Mouse (Mus musculus) hindbrain, postnatal 0 days (tissue): ENCODE measurements at regions not wholly inside any gene's neighbourhood (a gene's known extent, or its start where the extent isn't known, plus 50 kb on each side); places are given as distances from the start of the nearest gene placed in this dataset.
"Not testable (repeated sequence)": the region's sequence is repeated elsewhere in the genome, so short reads cannot be mapped to it uniquely, and the experiment has no call there.

Experiments used
- ATAC-seq: fragments of 200-750 bp; cut with Nextera tagmentation; 2 replicates; pipeline ENCODE4 v1.8.0; 2017; ENCODE audit warnings: mild to moderate bottlenecking, moderate TSS enrichment, moderate library complexity
- DNase-seq: peaks from one replicate; pipeline ENCODE4 v3.0.0-alpha.2; 2015; ENCODE audit warnings: low spot score
- H3K27ac ChIP-seq: fragments of 300-500 bp; sonication (generic); 2 replicates; pipeline ENCODE4 v1.5.1; 2014; ENCODE audit warnings: mild to moderate bottlenecking
- H3K27me3 ChIP-seq: fragments of 300-500 bp; sonication (generic); 2 replicates; pipeline ENCODE4 v1.6.1; 2014; ENCODE audit warnings: low read length, mixed read lengths; ENCODE audit not compliant: insufficient read depth
- H3K36me3 ChIP-seq: fragments of 300-500 bp; sonication (generic); 2 replicates; pipeline ENCODE4 v1.6.1; 2014; ENCODE audit warnings: low read length, mixed read lengths; ENCODE audit not compliant: insufficient read depth
- H3K4me1 ChIP-seq: fragments of 300-500 bp; sonication (generic); 2 replicates; pipeline ENCODE4 v1.6.1; 2014; ENCODE audit warnings: antibody characterized with exemption, low read length, mixed read lengths; ENCODE audit not compliant: insufficient read depth
- H3K4me2 ChIP-seq: fragments of 300-500 bp; sonication (generic); 2 replicates; pipeline ENCODE4 v1.6.1; 2014; ENCODE audit warnings: low read depth, mild to moderate bottlenecking, low read length, moderate library complexity, mixed read lengths
- H3K4me3 ChIP-seq: fragments of 300-500 bp; sonication (generic); 2 replicates; pipeline ENCODE4 v1.5.1; 2014; ENCODE audit warnings: low read length
- H3K9ac ChIP-seq: fragments of 300-500 bp; sonication (generic); replicated peaks from 2 replicates; pipeline ENCODE4 v1.6.1; 2014; ENCODE audit warnings: mild to moderate bottlenecking, low read length, moderate library complexity, mixed read lengths
- H3K9me3 ChIP-seq: fragments of 300-500 bp; sonication (generic); 2 replicates; pipeline ENCODE4 v1.6.1; 2016; ENCODE audit warnings: low read length, mixed read lengths
- CTCF ChIP-seq: IDR thresholded peaks from 2 replicates; pipeline ENCODE4 v1.5.1; 2016; ENCODE audit warnings: antibody characterized with exemption, control low read depth, low read depth
- WGBS: fragments of 180-500 bp; shearing (Covaris S2); extraction: QIAGEN DNeasy Blood & Tissue Kit; methylation state at CpG from one replicate; pipeline ENCODE4 v1.1.7; 2014; 5-methylcytosine and 5-hydroxymethylcytosine counted together

DNA sequence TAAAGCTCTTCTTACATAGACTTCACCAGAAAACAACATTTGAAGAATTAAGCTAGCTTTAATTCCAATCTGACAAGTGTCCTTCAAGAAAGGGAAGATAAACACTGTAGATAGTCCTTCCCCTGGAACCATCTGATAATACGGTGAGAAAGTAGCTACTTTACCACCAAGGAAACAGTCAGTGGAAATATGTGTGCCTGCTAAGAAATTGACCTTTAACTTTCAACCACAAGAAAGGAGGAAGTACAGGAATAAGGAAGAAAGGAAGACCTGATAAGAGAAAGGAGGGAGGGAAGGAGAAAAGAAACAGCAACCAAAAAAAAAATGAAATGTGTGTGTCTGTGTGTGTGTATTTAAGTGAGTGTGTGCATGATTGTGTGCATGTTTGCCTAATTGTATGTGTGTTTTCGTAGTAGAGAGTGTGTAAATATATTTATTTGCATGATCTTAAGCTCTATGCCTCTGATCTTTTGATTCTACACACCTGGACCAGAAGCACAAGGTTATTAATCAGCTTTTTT, 831.3 kb downstream of the Pla2g4a start:
- H3K4me3 ChIP-seq: no peak overlapping the region
- H3K4me1 ChIP-seq: no peaks in the 10 kb centered on the region
- no peak overlapping the region for H3K27ac ChIP-seq
- DNase-seq (no peak), ATAC-seq (no peak)
- H3K9ac ChIP-seq: no peak overlapping the region
- no peaks in the 10 kb centered on the region for H3K36me3 ChIP-seq
- H3K9me3 ChIP-seq: no peaks in the 10 kb centered on the region
- WGBS: 79% methylated on average over 2 of the region's 2 CpGs
- no peak for TF ChIP-seq CTCF
- no peaks in the 10 kb centered on the region for H3K27me3 ChIP-seq
- no peak overlapping the region for H3K4me2 ChIP-seq

DNA sequence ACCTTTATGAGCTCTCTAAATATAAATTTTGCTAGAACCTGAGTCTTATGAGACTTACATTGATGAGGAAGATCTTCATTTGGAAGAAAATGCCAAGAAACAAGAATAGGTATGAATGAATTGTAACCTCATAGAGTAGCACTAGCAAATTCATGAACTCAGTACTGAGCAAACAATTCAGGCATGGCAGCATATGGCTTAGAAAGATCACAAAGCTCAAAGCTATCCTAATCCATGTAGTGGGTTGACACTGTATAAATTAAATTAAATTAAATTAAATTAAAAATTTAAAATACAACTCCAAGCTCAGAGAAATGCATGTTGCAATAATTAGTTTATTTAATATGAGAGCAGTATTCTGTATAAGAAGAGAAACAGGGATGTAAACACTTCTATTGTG, 832.0 kb downstream of the Pla2g4a start:
- DNase-seq (no peak), ATAC-seq (no peak)
- no peak for TF ChIP-seq CTCF

DNA sequence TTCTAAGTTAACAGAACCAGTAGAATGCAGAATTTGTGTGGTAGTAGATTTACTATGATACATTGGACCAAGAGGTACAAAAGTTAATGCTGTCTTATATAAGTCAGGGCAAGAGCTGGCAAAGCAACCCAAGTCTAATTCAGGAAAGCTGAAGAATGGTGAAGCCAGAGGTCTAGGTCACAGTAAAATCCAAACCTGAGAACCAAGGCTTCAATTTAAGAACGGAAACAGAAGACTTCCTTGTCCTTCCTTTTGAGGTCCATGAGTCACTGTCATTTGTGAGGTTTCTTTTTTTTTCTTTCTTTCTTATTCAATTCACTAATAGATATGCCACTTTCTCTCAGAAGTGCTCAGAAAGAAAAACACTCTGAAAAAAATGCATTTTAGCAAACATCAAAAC, 833.4 kb downstream of the Pla2g4a start:
- no peak for ATAC-seq
- TF ChIP-seq CTCF: no peak

More for the DNA sequence above, 832.0 kb downstream of the Pla2g4a start:
- no peak overlapping the region for H3K27ac ChIP-seq
- H3K4me3 ChIP-seq: no peak overlapping the region
- no peaks in the 10 kb centered on the region for H3K4me1 ChIP-seq
- no peak overlapping the region for H3K9ac ChIP-seq
- no peak overlapping the region for H3K4me2 ChIP-seq
- H3K36me3 ChIP-seq: no peaks in the 10 kb centered on the region
- no peaks in the 10 kb centered on the region for H3K9me3 ChIP-seq
- no peaks in the 10 kb centered on the region for H3K27me3 ChIP-seq

DNA sequence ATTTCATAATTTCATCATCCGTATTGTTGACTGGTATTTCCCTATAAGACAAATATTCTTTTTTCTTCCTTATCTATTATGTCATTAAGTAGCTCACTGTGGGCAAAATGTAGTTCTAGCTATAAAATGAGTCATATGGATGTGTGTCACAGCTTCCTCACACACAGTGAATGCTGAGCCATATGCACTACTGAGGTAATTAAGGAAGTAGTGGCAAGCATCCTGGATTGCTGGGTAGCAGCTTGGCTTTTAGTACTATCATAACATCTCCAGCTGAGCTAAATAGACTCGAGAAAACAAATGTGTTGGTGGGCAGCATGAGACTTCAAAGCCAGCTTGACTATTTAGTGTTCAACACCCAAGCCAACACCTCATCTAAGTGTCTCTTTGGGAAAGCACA, 857.7 kb downstream of the Pla2g4a start:
- 72% methylated on average over 2 of the region's 2 CpGs for WGBS
- Histone ChIP-seq H3K9me3 (no peaks in the 10 kb centered on the region), H3K27me3 (no peaks in the 10 kb centered on the region), H3K4me3 (no peak overlapping the region), H3K36me3 (no peaks in the 10 kb centered on the region), H3K9ac (no peak overlapping the region), H3K27ac (no peak overlapping the region), H3K4me2 (no peak overlapping the region), H3K4me1 (no peaks in the 10 kb centered on the region)
- ATAC-seq: no peak
- DNase-seq: no peak
- TF ChIP-seq CTCF: no peak

More for the DNA sequence above, 833.4 kb downstream of the Pla2g4a start:
- Histone ChIP-seq H3K27ac (no peak overlapping the region), H3K4me2 (no peak overlapping the region), H3K27me3 (no peaks in the 10 kb centered on the region), H3K9me3 (no peaks in the 10 kb centered on the region), H3K9ac (no peak overlapping the region), H3K4me1 (no peaks in the 10 kb centered on the region), H3K4me3 (no peak overlapping the region), H3K36me3 (no peaks in the 10 kb centered on the region)
- DNase-seq: no peak
- WGBS: 77% methylated on average over 1 of the region's 1 CpGs

DNA sequence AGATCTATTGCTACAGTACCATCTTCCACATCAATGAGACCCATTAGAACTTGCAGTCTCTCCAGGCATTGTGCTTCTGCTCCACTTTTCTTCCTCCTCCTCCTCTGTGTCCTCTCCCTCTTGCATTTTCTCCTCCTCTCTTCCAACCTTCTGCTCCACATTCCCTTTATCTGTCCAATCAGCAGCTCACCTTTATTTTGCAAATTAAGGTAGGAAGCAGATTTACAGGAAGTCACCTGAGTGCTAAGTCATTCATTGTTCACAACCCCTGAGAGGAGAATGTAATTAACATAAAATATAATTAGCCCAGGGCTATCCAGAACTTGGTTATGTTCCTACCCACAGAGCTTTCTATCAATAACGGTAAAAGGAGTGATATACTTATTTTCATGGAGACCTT, 863.7 kb downstream of the Pla2g4a start:
- H3K27ac ChIP-seq: no peak overlapping the region
- TF ChIP-seq CTCF: no peak

DNA sequence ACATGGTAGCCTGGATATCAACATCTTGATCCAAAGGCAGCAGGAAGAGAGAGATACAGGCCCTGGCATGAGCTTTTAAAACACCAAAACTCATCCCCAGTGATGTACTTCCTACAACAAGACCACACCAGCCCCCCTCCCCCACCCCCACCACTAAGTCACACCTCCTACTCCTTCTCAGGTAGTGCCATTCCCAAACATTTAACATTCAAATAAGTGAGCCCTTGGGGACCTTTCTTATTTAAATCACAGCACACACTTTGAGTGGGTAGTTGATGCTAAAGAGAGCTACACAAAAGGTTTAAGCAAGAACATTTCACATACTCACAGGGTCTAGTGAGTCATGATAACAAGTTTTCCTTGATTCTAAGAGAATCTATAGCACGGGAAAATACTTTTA, 886.4 kb downstream of the Pla2g4a start:
- H3K4me2 ChIP-seq: no peak overlapping the region
- no peak for TF ChIP-seq CTCF
- H3K4me1 ChIP-seq: no peaks in the 10 kb centered on the region
- no peaks in the 10 kb centered on the region for H3K9me3 ChIP-seq
- no peak overlapping the region for H3K4me3 ChIP-seq
- no peaks in the 10 kb centered on the region for H3K27me3 ChIP-seq
- no peak for ATAC-seq
- no peak overlapping the region for H3K9ac ChIP-seq
- no peak overlapping the region for H3K27ac ChIP-seq
- 74% methylated on average over 1 of the region's 1 CpGs for WGBS
- no peaks in the 10 kb centered on the region for H3K36me3 ChIP-seq
- no peak for DNase-seq

More for the DNA sequence above, 863.7 kb downstream of the Pla2g4a start:
- DNase-seq (no peak), ATAC-seq (no peak)
- no peaks in the 10 kb centered on the region for H3K27me3 ChIP-seq
- H3K9ac ChIP-seq: no peak overlapping the region
- no peaks in the 10 kb centered on the region for H3K36me3 ChIP-seq
- H3K9me3 ChIP-seq: no peaks in the 10 kb centered on the region
- no peaks in the 10 kb centered on the region for H3K4me1 ChIP-seq
- no peak overlapping the region for H3K4me3 ChIP-seq
- 77% methylated on average over 1 of the region's 1 CpGs for WGBS
- no peak overlapping the region for H3K4me2 ChIP-seq

DNA sequence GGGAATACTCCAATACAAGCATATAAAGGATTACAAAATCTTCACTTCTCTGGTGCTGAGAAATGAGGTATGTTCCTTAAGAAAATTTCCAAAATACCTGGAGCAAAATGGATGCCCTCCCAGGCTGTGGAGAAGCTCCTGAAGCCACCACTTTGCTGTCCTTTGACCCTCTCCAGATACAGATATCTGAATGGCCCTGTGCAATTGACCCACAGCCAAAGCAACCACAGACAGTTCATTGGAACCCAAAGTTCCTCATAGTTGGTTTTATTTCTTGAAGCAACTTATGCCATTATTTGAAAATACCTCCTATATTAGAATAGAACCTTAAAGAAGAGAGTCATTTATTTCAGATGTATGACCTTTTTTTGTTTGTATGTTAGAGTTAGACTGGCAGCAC, 891.5 kb downstream of the Pla2g4a start:
- H3K4me2 ChIP-seq: no peak overlapping the region
- H3K27ac ChIP-seq: no peak overlapping the region
- no peaks in the 10 kb centered on the region for H3K4me1 ChIP-seq
- no peak overlapping the region for H3K9ac ChIP-seq
- ATAC-seq (no peak), DNase-seq (no peak)
- H3K9me3 ChIP-seq: no peaks in the 10 kb centered on the region
- no peaks in the 10 kb centered on the region for H3K36me3 ChIP-seq
- H3K4me3 ChIP-seq: no peak overlapping the region
- no peaks in the 10 kb centered on the region for H3K27me3 ChIP-seq
- TF ChIP-seq CTCF: no peak

DNA sequence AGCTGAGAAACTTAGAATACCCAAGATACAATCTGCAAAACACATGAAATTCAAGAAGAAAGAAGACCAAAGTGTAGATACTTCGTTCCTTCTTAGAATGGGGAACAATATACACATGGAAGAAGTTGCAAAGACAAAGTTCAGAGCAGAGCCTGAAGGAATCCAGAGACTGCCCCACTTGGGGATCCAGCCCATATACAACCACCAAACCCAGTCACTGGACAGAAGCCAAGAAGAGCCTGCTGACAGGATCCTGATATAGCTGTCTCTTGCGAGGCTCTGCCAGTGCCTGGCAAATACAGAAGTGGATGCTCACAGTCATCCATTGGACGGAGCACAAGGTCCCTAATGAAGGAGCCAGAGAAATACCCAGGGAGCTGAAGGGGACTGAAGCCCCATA, 898.1 kb downstream of the Pla2g4a start:
- H3K4me1 ChIP-seq, H3K27me3 ChIP-seq, ATAC-seq, H3K4me3 ChIP-seq, H3K36me3 ChIP-seq, H3K9me3 ChIP-seq, H3K27ac ChIP-seq, H3K4me2 ChIP-seq, DNase-seq, H3K9ac ChIP-seq: not testable (repeated sequence)
- 74% methylated on average over 3 of the region's 3 CpGs for WGBS
